Mouse (Mus musculus) embryonic facial prominence, embryonic 10.5 days (tissue): Measurements from ENCODE around the gene Tmem125. TPM values are rescaled to one million over a fixed set of nuclear protein-coding genes. Genes with fewer than 3 reads are reported as not detected.
"Not testable (repeated sequence)": the region's sequence is repeated elsewhere in the genome, so short reads cannot be mapped to it uniquely, and the experiment has no call there.

Source experiments
- DNase-seq: peaks from one replicate; pipeline ENCODE4 v3.0.0-alpha.2; 2017; ENCODE audit warnings: low spot score
- H3K27ac ChIP-seq: fragments of 300-500 bp; sonication (generic); replicated peaks from 2 replicates; pipeline ENCODE4 v1.5.1; 2016; ENCODE audit warnings: mild to moderate bottlenecking
- H3K27me3 ChIP-seq: fragments of 300-500 bp; sonication (generic); replicated peaks from 2 replicates; pipeline ENCODE4 v1.6.1; 2016; ENCODE audit warnings: low read depth, mild to moderate bottlenecking; ENCODE audit not compliant: poor library complexity, severe bottlenecking
- H3K36me3 ChIP-seq: fragments of 300-500 bp; sonication (generic); replicated peaks from 2 replicates; pipeline ENCODE4 v1.6.1; 2016; ENCODE audit warnings: mild to moderate bottlenecking, moderate library complexity
- H3K4me1 ChIP-seq: fragments of 300-500 bp; sonication (generic); 2 replicates; pipeline ENCODE4 v1.6.1; 2016
- H3K4me3 ChIP-seq: fragments of 300-500 bp; sonication (generic); 2 replicates; pipeline ENCODE4 v1.5.1; 2016; ENCODE audit warnings: mild to moderate bottlenecking, moderate library complexity
- H3K9me3 ChIP-seq: fragments of 300-500 bp; sonication (generic); 2 replicates; pipeline ENCODE4 v1.6.1; 2016; ENCODE audit warnings: mild to moderate bottlenecking
- WGBS: fragments of 180-500 bp; shearing (Covaris S2); methylation state at CpG from one replicate; pipeline ENCODE4 v1.1.7; 2016; 5-methylcytosine and 5-hydroxymethylcytosine counted together
- polyA plus RNA-seq: library from polyadenylated mRNA; unstranded; fragments of >200 nt; fragmentation: Nextera tagmentation; extraction: Ambion mirVana; gene quantifications from 2 replicates; pipeline ENCODE4 v1.2.1, GENCODE M21; 2016

Gene Tmem125
- polyA plus RNA-seq, 1 experiment from 2014 or later = 1.1 TPM

- peaks cover 3% of the 10 kb centered on the region; the same call in 1 of the 2 replicates for H3K9me3 ChIP-seq
- 78% methylated on average over 13 of the region's 13 CpGs for WGBS
- H3K4me1 ChIP-seq = peaks cover 2% of the 10 kb centered on the region; the same call in 1 of the 2 replicates
- no peak for DNase-seq
- no peak overlapping the region for H3K4me3 ChIP-seq
- H3K36me3 ChIP-seq = no peaks in the 10 kb centered on the region
- no peak overlapping the region for H3K27ac ChIP-seq
- H3K27me3 ChIP-seq = 0 out of 2 replicates have a peak, but pooled peaks cover 7% of the 10 kb centered on the region
Measured at GRCm38 (mm10) chr4:118564062-118564925, 20.4 kb upstream of the Tmem125 start.

GRCm38 (mm10) chr4:118553039-118553649 lies 9.3 kb upstream of the Tmem125 start:
- Histone ChIP-seq H3K4me3 (no peak overlapping the region), H3K27ac (no peak overlapping the region), H3K4me1 (0 out of 2 replicates have a peak, but pooled peaks cover 3% of the 10 kb centered on the region), H3K9me3 (peaks cover under 1% of the 10 kb centered on the region), H3K36me3 (no peaks in the 10 kb centered on the region), H3K27me3 (no peaks in the 10 kb centered on the region)
- WGBS = 82% methylated on average over 3 of the region's 3 CpGs
- no peak for DNase-seq

GRCm38 (mm10) chr4:118548130-118548480 lies 4.3 kb upstream of the Tmem125 start:
- H3K36me3 ChIP-seq, H3K27me3 ChIP-seq, H3K27ac ChIP-seq, H3K4me3 ChIP-seq, H3K9me3 ChIP-seq: not testable (repeated sequence)
- DNase-seq = peak; percentile 69
- 88% methylated on average over 10 of the region's 10 CpGs for WGBS
- H3K4me1 ChIP-seq = peaks cover 15% of the 10 kb centered on the region

- H3K36me3 ChIP-seq, H3K9me3 ChIP-seq, H3K4me3 ChIP-seq, H3K27me3 ChIP-seq, DNase-seq, H3K27ac ChIP-seq: not testable (repeated sequence)
- WGBS = 88% methylated on average over 23 of the region's 23 CpGs
- peaks cover 19% of the 10 kb centered on the region for H3K4me1 ChIP-seq
Measured at GRCm38 (mm10) chr4:118547424-118548129, 3.7 kb upstream of the Tmem125 start.

GRCm38 (mm10) chr4:118544441-118545127 lies 740 bp upstream of the Tmem125 start:
- H3K9me3 ChIP-seq = peaks cover 8% of the 10 kb centered on the region
- H3K27me3 ChIP-seq = peaks cover 30% of the 10 kb centered on the region
- H3K36me3 ChIP-seq = no peaks in the 10 kb centered on the region
- H3K4me3 ChIP-seq = peak overlapping the region; percentile 53; the same call in 1 of the 2 replicates
- peaks cover 30% of the 10 kb centered on the region for H3K4me1 ChIP-seq
- WGBS = 71% methylated on average over 14 of the region's 14 CpGs
- H3K27ac ChIP-seq = no peak overlapping the region; the same call in 1 of the 2 replicates
- DNase-seq = no peak

GRCm38 (mm10) chr4:118543158-118543530 lies 700 bp downstream of the Tmem125 start:
- H3K9me3 ChIP-seq = peaks cover 8% of the 10 kb centered on the region
- peak; percentile 21 for DNase-seq
- WGBS = 16% methylated on average over 13 of the region's 13 CpGs
- no peaks in the 10 kb centered on the region for H3K36me3 ChIP-seq
- peak overlapping the region; percentile 53 for H3K4me3 ChIP-seq
- peaks cover 34% of the 10 kb centered on the region for H3K4me1 ChIP-seq
- no peak overlapping the region for H3K27ac ChIP-seq
- peaks cover 39% of the 10 kb centered on the region for H3K27me3 ChIP-seq

- Histone ChIP-seq H3K4me3 (peak overlapping the region; percentile 53), H3K36me3 (no peaks in the 10 kb centered on the region), H3K27me3 (peaks cover 44% of the 10 kb centered on the region), H3K9me3 (peaks cover 4% of the 10 kb centered on the region), H3K4me1 (peaks cover 39% of the 10 kb centered on the region), H3K27ac (no peak overlapping the region)
- 50% methylated on average over 9 of the region's 9 CpGs for WGBS
- no peak for DNase-seq
Measured at GRCm38 (mm10) chr4:118542510-118543157, 1.2 kb downstream of the Tmem125 start.

- no peaks in the 10 kb centered on the region for H3K36me3 ChIP-seq
- H3K27ac ChIP-seq = no peak overlapping the region
- no peak for DNase-seq
- no peak overlapping the region for H3K4me3 ChIP-seq
- peaks cover 46% of the 10 kb centered on the region for H3K27me3 ChIP-seq
- 18% methylated on average over 10 of the region's 10 CpGs for WGBS
- peaks cover 42% of the 10 kb centered on the region for H3K4me1 ChIP-seq
- no peaks in the 10 kb centered on the region for H3K9me3 ChIP-seq
Measured at GRCm38 (mm10) chr4:118539904-118540303, 3.9 kb downstream of the Tmem125 start.

GRCm38 (mm10) chr4:118537801-118538200 lies 6.0 kb downstream of the Tmem125 start:
- Histone ChIP-seq H3K27ac (no peak overlapping the region), H3K4me3 (no peak overlapping the region), H3K4me1 (peaks cover 24% of the 10 kb centered on the region), H3K27me3 (peaks cover 43% of the 10 kb centered on the region), H3K9me3 (no peaks in the 10 kb centered on the region), H3K36me3 (no peaks in the 10 kb centered on the region)
- DNase-seq = no peak
- 42% methylated on average over 6 of the region's 6 CpGs for WGBS

GRCm38 (mm10) chr4:118535610-118536009 lies 8.2 kb downstream of the Tmem125 start:
- peaks cover 28% of the 10 kb centered on the region for H3K4me1 ChIP-seq

GRCm38 (mm10) chr4:118533605-118534004 lies 10.2 kb downstream of the Tmem125 start:
- Histone ChIP-seq H3K4me3 (no peak overlapping the region), H3K27me3 (peaks cover 12% of the 10 kb centered on the region), H3K4me1 (peaks cover 17% of the 10 kb centered on the region), H3K9me3 (no peaks in the 10 kb centered on the region), H3K27ac (no peak overlapping the region), H3K36me3 (no peaks in the 10 kb centered on the region)
- DNase-seq = no peak
- 80% methylated on average over 7 of the region's 7 CpGs for WGBS

More at GRCm38 (mm10) chr4:118535610-118536009, 8.2 kb downstream of the Tmem125 start:
- H3K4me3 ChIP-seq = no peak overlapping the region
- no peaks in the 10 kb centered on the region for H3K9me3 ChIP-seq
- DNase-seq = no peak
- H3K27ac ChIP-seq = no peak overlapping the region
- H3K27me3 ChIP-seq = peaks cover 21% of the 10 kb centered on the region
- whole genome bisulfite sequencing = 81% methylated on average over 6 of the region's 6 CpGs
- no peaks in the 10 kb centered on the region for H3K36me3 ChIP-seq

GRCm38 (mm10) chr4:118533156-118533555 lies 10.7 kb downstream of the Tmem125 start:
- peaks cover 7% of the 10 kb centered on the region for H3K27me3 ChIP-seq
- no peaks in the 10 kb centered on the region for H3K36me3 ChIP-seq
- no peak for DNase-seq
- H3K4me1 ChIP-seq = peaks cover 14% of the 10 kb centered on the region
- no peak overlapping the region for H3K27ac ChIP-seq
- H3K4me3 ChIP-seq = no peak overlapping the region
- no peaks in the 10 kb centered on the region for H3K9me3 ChIP-seq
- WGBS = 49% methylated on average over 3 of the region's 4 CpGs
